Mouse (Mus musculus): ENCODE data around the gene Elmod3. TPM values are rescaled to one million over a fixed set of nuclear protein-coding genes. Genes with fewer than 3 reads are reported as not detected.

The Elmod3 gene
- total RNA-seq, 1 experiment, result 4.3 TPM

DNA sequence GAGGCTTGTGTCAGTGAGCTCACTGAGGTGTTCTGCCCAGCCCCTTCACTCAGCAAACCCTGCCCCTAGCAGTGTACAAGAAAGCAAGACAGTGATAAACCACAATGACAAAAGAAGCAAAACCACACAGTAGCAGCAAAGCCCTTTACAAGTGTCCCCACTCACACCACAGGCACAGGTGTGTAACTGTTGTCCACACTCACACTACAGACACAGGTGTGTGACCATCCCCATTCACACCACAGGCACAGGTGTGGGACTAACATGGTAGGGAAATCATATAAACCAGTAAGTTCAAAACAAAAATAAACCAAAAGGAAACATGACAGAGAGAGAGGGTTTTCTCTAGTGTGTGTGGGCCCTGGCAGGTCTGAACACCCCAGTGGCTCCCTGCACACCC, 9.9 kb downstream of the Elmod3 start:
- H3K36me3 ChIP-seq (ENCODE audit: control insufficient read depth, insufficient read depth, low read length, poor library complexity, severe bottlenecking), result no peaks in the 10 kb centered on the region
- H3K9ac ChIP-seq (ENCODE audit: insufficient read depth, low read depth, low read length, poor library complexity, severe bottlenecking), result no peak overlapping the region
- H3K9me3 ChIP-seq (ENCODE audit: control insufficient read depth, insufficient read depth, low read depth, low read length), result no peaks in the 10 kb centered on the region
- H3K4me1 ChIP-seq (ENCODE audit: control insufficient read depth in 2 of 2, insufficient read depth in 2 of 2, low read length in 2 of 2, poor library complexity in 1 of 2), result no peaks in the 10 kb centered on the region; a peak in 1 of 4 replicates
- TF ChIP-seq ZC3H11A (IDR thresholded peaks at IDR 0.05; ENCODE audit: borderline replicate concordance, low read depth, low read length) (no peak), ZNF384 (IDR thresholded peaks at IDR 0.05; ENCODE audit: low read depth, low read length) (no peak), CHD2 (IDR thresholded peaks at IDR 0.05; ENCODE audit: low read depth, low read length) (no peak), MAFK (IDR thresholded peaks at IDR 0.05; ENCODE audit: insufficient read depth, low read depth, low read length) (no peak), HCFC1 (IDR thresholded peaks at IDR 0.05; ENCODE audit: borderline replicate concordance, insufficient read depth, low read length) (no peak)
- no peak overlapping the region for H3K27ac ChIP-seq (ENCODE audit: insufficient read depth, low read depth, low read length, poor library complexity, severe bottlenecking)
- DNase-seq (ENCODE audit: low read depth, low spot score), result no peak
- no peak overlapping the region for H3K4me3 ChIP-seq (ENCODE audit: insufficient read depth in 1 of 2, low read depth in 1 of 2, low read length in 2 of 2, poor library complexity in 1 of 2, severe bottlenecking in 1 of 2)
- in situ Hi-C loops (cut with MboI; ENCODE audit: low sequenced_read_pairs in 2 of 2, unreplicated experiment in 2 of 2), result no loop called here

DNA sequence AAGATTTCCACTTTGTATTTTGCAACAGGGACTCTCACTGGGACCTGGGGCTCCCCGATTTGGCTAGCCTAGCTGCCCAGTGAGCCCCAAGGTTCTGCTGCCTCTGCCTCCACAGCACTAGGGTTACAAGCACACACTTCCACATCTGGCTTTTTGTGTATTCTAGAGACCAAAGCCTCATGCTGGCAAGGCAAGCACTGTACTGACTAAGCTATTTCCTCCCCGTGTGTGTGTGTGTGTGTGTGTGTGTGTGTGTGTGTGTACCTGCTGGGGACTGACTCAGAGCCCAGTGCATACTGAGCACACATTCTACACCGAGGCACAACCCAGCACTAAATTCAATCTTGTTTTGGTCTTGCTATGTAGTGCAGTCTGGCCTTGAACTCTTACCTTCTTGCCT, 11.5 kb downstream of the Elmod3 start:
- in situ Hi-C loops (cut with MboI; ENCODE audit: low sequenced_read_pairs in 2 of 2, unreplicated experiment in 2 of 2), result no loop called here
- no peak for DNase-seq (ENCODE audit: low read depth, low spot score)
- H3K9me3 ChIP-seq (ENCODE audit: control insufficient read depth, insufficient read depth, low read depth, low read length), result no peaks in the 10 kb centered on the region
- H3K9ac ChIP-seq (ENCODE audit: insufficient read depth, low read depth, low read length, poor library complexity, severe bottlenecking), result no peak overlapping the region
- H3K27ac ChIP-seq (ENCODE audit: insufficient read depth, low read depth, low read length, poor library complexity, severe bottlenecking), result no peak overlapping the region
- H3K4me3 ChIP-seq (ENCODE audit: insufficient read depth in 1 of 2, low read depth in 1 of 2, low read length in 2 of 2, poor library complexity in 1 of 2, severe bottlenecking in 1 of 2), result no peak overlapping the region
- TF ChIP-seq HCFC1 (IDR thresholded peaks at IDR 0.05; ENCODE audit: borderline replicate concordance, insufficient read depth, low read length) (no peak), CHD2 (IDR thresholded peaks at IDR 0.05; ENCODE audit: low read depth, low read length) (no peak), ZNF384 (IDR thresholded peaks at IDR 0.05; ENCODE audit: low read depth, low read length) (no peak), MAFK (IDR thresholded peaks at IDR 0.05; ENCODE audit: insufficient read depth, low read depth, low read length) (no peak), ZC3H11A (IDR thresholded peaks at IDR 0.05; ENCODE audit: borderline replicate concordance, low read depth, low read length) (no peak)
- H3K36me3 ChIP-seq (ENCODE audit: control insufficient read depth, insufficient read depth, low read length, poor library complexity, severe bottlenecking), result no peaks in the 10 kb centered on the region
- H3K4me1 ChIP-seq (ENCODE audit: control insufficient read depth in 2 of 2, insufficient read depth in 2 of 2, low read length in 2 of 2, poor library complexity in 1 of 2), result no peaks in the 10 kb centered on the region; a peak in 1 of 4 replicates

DNA sequence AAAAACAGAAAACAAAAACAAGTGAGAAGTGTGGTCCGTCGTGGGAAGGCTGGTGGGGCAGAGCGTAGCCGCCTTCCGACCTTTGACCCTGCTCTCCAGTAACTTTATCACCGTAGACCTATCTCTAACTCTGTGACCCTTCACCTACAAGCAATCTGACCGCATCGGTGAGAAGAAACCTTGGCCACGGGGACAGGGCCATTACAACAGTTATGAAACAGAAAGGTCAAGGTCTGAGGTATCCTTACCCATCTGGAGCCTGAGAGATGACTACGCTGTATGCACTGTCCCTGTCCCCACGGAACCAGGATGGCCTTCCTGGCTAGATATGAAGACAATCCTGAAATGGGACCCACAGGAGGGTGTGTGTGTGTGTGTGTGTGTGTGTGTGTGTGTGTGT, 14.1 kb downstream of the Elmod3 start:
- DNase-seq (ENCODE audit: low read depth, low spot score), result no peak
- Histone ChIP-seq H3K9ac (ENCODE audit: insufficient read depth, low read depth, low read length, poor library complexity, severe bottlenecking) (no peak overlapping the region), H3K36me3 (ENCODE audit: control insufficient read depth, insufficient read depth, low read length, poor library complexity, severe bottlenecking) (no peaks in the 10 kb centered on the region), H3K9me3 (ENCODE audit: control insufficient read depth, insufficient read depth, low read depth, low read length) (no peaks in the 10 kb centered on the region), H3K27ac (ENCODE audit: insufficient read depth, low read depth, low read length, poor library complexity, severe bottlenecking) (no peak overlapping the region), H3K4me1 (ENCODE audit: control insufficient read depth in 2 of 2, insufficient read depth in 2 of 2, low read length in 2 of 2, poor library complexity in 1 of 2) (no peaks in the 10 kb centered on the region; a peak in 1 of 4 replicates), H3K4me3 (ENCODE audit: insufficient read depth in 1 of 2, low read depth in 1 of 2, low read length in 2 of 2, poor library complexity in 1 of 2, severe bottlenecking in 1 of 2) (no peak overlapping the region)
- in situ Hi-C loops (cut with MboI; ENCODE audit: low sequenced_read_pairs in 2 of 2, unreplicated experiment in 2 of 2), result no loop called here
- TF ChIP-seq HCFC1 (IDR thresholded peaks at IDR 0.05; ENCODE audit: borderline replicate concordance, insufficient read depth, low read length), result no peak
- no peak for TF ChIP-seq ZNF384 (IDR thresholded peaks at IDR 0.05; ENCODE audit: low read depth, low read length)
- no peak for TF ChIP-seq ZC3H11A (IDR thresholded peaks at IDR 0.05; ENCODE audit: borderline replicate concordance, low read depth, low read length)
- TF ChIP-seq CHD2 (IDR thresholded peaks at IDR 0.05; ENCODE audit: low read depth, low read length), result no peak
- no peak for TF ChIP-seq MAFK (IDR thresholded peaks at IDR 0.05; ENCODE audit: insufficient read depth, low read depth, low read length)

DNA sequence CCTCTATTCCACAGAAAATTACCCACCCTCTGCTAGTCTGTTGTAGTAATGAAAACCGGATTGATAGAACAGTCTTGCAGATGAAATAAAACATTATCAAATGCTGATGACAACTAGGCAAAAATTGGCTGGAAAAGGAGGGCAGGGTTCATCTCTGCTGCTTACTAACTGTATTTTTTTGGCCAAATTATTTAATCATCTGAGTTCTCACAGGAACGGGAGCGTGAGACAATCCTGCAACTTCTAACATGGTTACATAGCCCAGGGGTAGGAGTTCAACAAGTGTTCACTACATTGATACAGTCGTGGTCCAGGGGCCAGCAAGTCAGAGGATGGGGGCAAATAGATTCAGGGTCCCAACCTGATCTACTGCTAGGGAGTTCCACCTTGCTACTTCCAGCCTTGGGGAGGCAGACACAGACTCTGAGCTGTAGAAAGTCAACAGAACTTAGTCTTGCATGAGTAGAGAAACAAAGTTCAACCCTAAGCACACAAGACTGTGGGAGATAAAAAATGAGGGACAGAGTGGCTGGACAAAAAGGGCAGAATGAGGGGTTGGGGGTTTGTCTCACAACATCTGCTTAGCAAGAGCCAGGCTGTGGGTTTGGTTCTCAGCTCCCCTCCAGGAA, 14.9 kb downstream of the Elmod3 start:
- Histone ChIP-seq H3K27ac (ENCODE audit: insufficient read depth, low read depth, low read length, poor library complexity, severe bottlenecking) (no peak overlapping the region), H3K4me1 (ENCODE audit: control insufficient read depth in 2 of 2, insufficient read depth in 2 of 2, low read length in 2 of 2, poor library complexity in 1 of 2) (no peaks in the 10 kb centered on the region; a peak in 1 of 4 replicates), H3K9ac (ENCODE audit: insufficient read depth, low read depth, low read length, poor library complexity, severe bottlenecking) (no peak overlapping the region), H3K4me3 (ENCODE audit: insufficient read depth in 1 of 2, low read depth in 1 of 2, low read length in 2 of 2, poor library complexity in 1 of 2, severe bottlenecking in 1 of 2) (no peak overlapping the region), H3K9me3 (ENCODE audit: control insufficient read depth, insufficient read depth, low read depth, low read length) (no peaks in the 10 kb centered on the region), H3K36me3 (ENCODE audit: control insufficient read depth, insufficient read depth, low read length, poor library complexity, severe bottlenecking) (no peaks in the 10 kb centered on the region)
- no peak for DNase-seq (ENCODE audit: low read depth, low spot score)
- in situ Hi-C loops (cut with MboI; ENCODE audit: low sequenced_read_pairs in 2 of 2, unreplicated experiment in 2 of 2), result no loop called here
- TF ChIP-seq MAFK (IDR thresholded peaks at IDR 0.05; ENCODE audit: insufficient read depth, low read depth, low read length), result no peak
- no peak for TF ChIP-seq ZNF384 (IDR thresholded peaks at IDR 0.05; ENCODE audit: low read depth, low read length)
- TF ChIP-seq HCFC1 (IDR thresholded peaks at IDR 0.05; ENCODE audit: borderline replicate concordance, insufficient read depth, low read length), result no peak
- no peak for TF ChIP-seq ZC3H11A (IDR thresholded peaks at IDR 0.05; ENCODE audit: borderline replicate concordance, low read depth, low read length)
- no peak for TF ChIP-seq CHD2 (IDR thresholded peaks at IDR 0.05; ENCODE audit: low read depth, low read length)

All from ES-E14 (cell line).